27 mouse cellular contexts compared by ENCODE assay signal in the genomic region with DNA sequence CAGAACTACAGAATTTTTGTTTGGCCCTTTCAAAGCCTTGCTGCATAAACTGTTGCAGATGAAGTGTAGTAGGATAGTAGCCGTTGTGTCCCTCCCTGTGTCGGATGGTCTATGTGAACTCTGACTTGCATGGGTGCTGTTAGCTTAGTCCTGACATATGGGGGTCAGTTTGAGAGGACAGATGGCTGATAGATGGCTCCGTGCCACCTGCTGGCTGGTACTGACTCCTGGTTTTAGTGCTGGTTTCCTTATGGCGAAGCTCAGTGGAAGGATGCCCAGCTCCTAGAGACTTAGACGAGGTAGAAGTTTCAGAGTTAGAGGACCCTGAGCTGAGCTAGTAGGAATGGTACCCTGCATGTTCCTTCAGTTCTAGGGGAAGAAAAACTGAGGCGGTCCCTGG. TPM values are rescaled to one million over a fixed set of nuclear protein-coding genes. Genes with fewer than 3 reads are reported as not detected.
A peak's percentile ranks its signal among the peaks of the same experiment; 100 is the strongest.
DNase-seq lines count a peak whose midpoint lies in the region; ATAC-seq lines count a peak whose summit lies in the region.
"Had no signal": no experiment of that assay in that cellular context is flagged by ENCODE, and none has a peak within 500 bp of the region (broad histone marks: within the 10 kb centered on the region; RNA-seq: fewer than 3 reads in every experiment).

No protein-coding gene starts in this region.

- DNase-seq in hindbrain, embryonic 10.5 days (ENCODE audit: low spot score), result no peak
- no peak for DNase-seq in hindbrain, embryonic 14.5 days (ENCODE audit: low spot score)
- DNase-seq in right cerebral cortex, postnatal 10 days (ENCODE audit: low spot score in 2 of 2), result peak; percentile 64 to 68
- no peak for DNase-seq in right cerebral cortex, postnatal 36 days (ENCODE audit: low spot score in 2 of 2)
- DNase-seq in cerebellum, adult 9-11 months, result peak; percentile 97
- no peak for DNase-seq in lung, adult 18-20 months
- no peak for DNase-seq in thymus, postnatal 25 days
- DNase-seq: adrenal gland, adult 8-10 months; gastrocnemius, postnatal 36 days; heart, postnatal 36 days; kidney, adult 9 months; kidney, postnatal 25 days; lung, adult 2 months; lung, postnatal 14 days; midbrain, embryonic 14.5 days; right cerebral cortex, postnatal 14 days; thymus, postnatal 14 days had no signal

- peaks cover 42% of the 10 kb centered on the region for H3K36me3 ChIP-seq in hindbrain, embryonic 10.5 days
- peaks cover 13% of the 10 kb centered on the region; the same call in 1 of the 2 replicates for H3K36me3 ChIP-seq in hindbrain, embryonic 14.5 days (replicated peaks; ENCODE audit: control insufficient read depth, insufficient read depth)
- H3K36me3 ChIP-seq: heart, embryonic 15.5 days had no signal

- H3K27ac ChIP-seq in hindbrain, embryonic 10.5 days, result peak overlapping the region; percentile 4; the same call in 1 of the 2 replicates
- no peak overlapping the region for H3K27ac ChIP-seq in hindbrain, embryonic 14.5 days
- H3K27ac ChIP-seq: embryonic facial prominence, embryonic 12.5 days; forebrain, embryonic 12.5 days; limb, embryonic 13.5 days; liver, embryonic 12.5 days had no signal

- no peaks in the 10 kb centered on the region for H3K27me3 ChIP-seq in hindbrain, embryonic 10.5 days (ENCODE audit: insufficient read depth, poor library complexity, severe bottlenecking)
- no peaks in the 10 kb centered on the region for H3K27me3 ChIP-seq in hindbrain, embryonic 14.5 days (ENCODE audit: control insufficient read depth, insufficient read depth, low read length)
- H3K27me3 ChIP-seq: embryonic facial prominence, embryonic 12.5 days; forebrain, embryonic 12.5 days; heart, embryonic 15.5 days; limb, embryonic 13.5 days; liver, embryonic 12.5 days had no signal

- no peak for ATAC-seq in hindbrain, embryonic 14.5 days (ENCODE audit: low FRiP score)
- ATAC-seq: activated CD4-positive, CD25-positive, alpha-beta regulatory T cell, adult 4 months; hindbrain, embryonic 16.5 days; intestine, embryonic 16.5 days; liver, embryonic 12.5 days had no signal

- H3K9ac ChIP-seq in hindbrain, embryonic 14.5 days, result no peak overlapping the region
- H3K9ac ChIP-seq: embryonic facial prominence, embryonic 12.5 days; forebrain, embryonic 12.5 days; heart, embryonic 15.5 days; limb, embryonic 13.5 days; liver, embryonic 12.5 days had no signal

- WGBS in hindbrain, embryonic 10.5 days, result 89% methylated on average over 6 of the region's 6 CpGs
- 83% methylated on average over 6 of the region's 6 CpGs for WGBS in hindbrain, embryonic 14.5 days

- no peak overlapping the region for H3K4me3 ChIP-seq in hindbrain, embryonic 10.5 days
- no peak overlapping the region for H3K4me3 ChIP-seq in hindbrain, embryonic 14.5 days (replicated peaks; ENCODE audit: low read length)
- H3K4me3 ChIP-seq: embryonic facial prominence, embryonic 12.5 days; forebrain, embryonic 12.5 days; heart, embryonic 15.5 days; layer of hippocampus, adult 2 months; limb, embryonic 13.5 days; liver, embryonic 12.5 days; myocyte had no signal

- peaks cover 43% of the 10 kb centered on the region for H3K4me1 ChIP-seq in hindbrain, embryonic 10.5 days (replicated peaks)
- H3K4me1 ChIP-seq in hindbrain, embryonic 14.5 days (replicated peaks; ENCODE audit: control insufficient read depth, insufficient read depth, low read length), result peaks cover 12% of the 10 kb centered on the region; the same call in 1 of the 2 replicates

- no peak overlapping the region for H3K4me2 ChIP-seq in hindbrain, embryonic 14.5 days (replicated peaks)
- H3K4me2 ChIP-seq: embryonic facial prominence, embryonic 12.5 days; forebrain, embryonic 12.5 days; heart, embryonic 15.5 days; limb, embryonic 13.5 days; liver, embryonic 12.5 days had no signal

- H3K9me3 ChIP-seq in hindbrain, embryonic 10.5 days, result no peaks in the 10 kb centered on the region
- no peaks in the 10 kb centered on the region for H3K9me3 ChIP-seq in hindbrain, embryonic 14.5 days (ENCODE audit: control insufficient read depth, low read length)
- H3K9me3 ChIP-seq: embryonic facial prominence, embryonic 12.5 days; forebrain, embryonic 12.5 days; heart, embryonic 15.5 days; limb, embryonic 13.5 days; liver, embryonic 12.5 days had no signal

RNA-seq across cellular contexts. Expression of gene Arhgef7, which starts 42.5 kb away (rescaled TPM):
- 50.5 and 55.4 TPM in 2 replicates for polyA plus RNA-seq in hindbrain, embryonic 10.5 days (2016; fragmentation: Nextera tagmentation; extraction: Ambion mirVana)
- 78.0 and 83.0 TPM in 2 replicates for polyA plus RNA-seq in hindbrain, embryonic 14.5 days (2014; fragmentation: Nextera tagmentation; extraction: Ambion mirVana)

Comparison
In these comparisons a context has a peak if more than half of its experiments do, and no peak if none do; other contexts are left out.
1. DNase-seq: peak in right cerebral cortex, postnatal 10 days (2 of 2) and cerebellum, adult 9-11 months (single experiment); none in hindbrain, embryonic 10.5 days (single experiment), hindbrain, embryonic 14.5 days (single experiment), right cerebral cortex, postnatal 36 days (0 of 2), lung, adult 18-20 months (0 of 2) and thymus, postnatal 25 days (single experiment).